Mouse (Mus musculus) intestine, embryonic 14.5 days (tissue): ENCODE data around the gene Cmtm3. TPM values are rescaled to one million over a fixed set of nuclear protein-coding genes. Genes with fewer than 3 reads are reported as not detected.

Source experiments
- ATAC-seq: fragments of 200-750 bp; cut with Nextera tagmentation; replicated peaks from 2 replicates; pipeline ENCODE4 v1.8.0; 2017; ENCODE audit warnings: low read depth, moderate number of reproducible peaks, moderate TSS enrichment, moderate library complexity; ENCODE audit not compliant: low FRiP score, low TSS enrichment
- DNase-seq: peaks from one replicate; pipeline ENCODE4 v3.0.0-alpha.2; 2018; ENCODE audit warnings: low spot score
- H3K27ac ChIP-seq: fragments of 300-500 bp; sonication (generic); 2 replicates; pipeline ENCODE4 v1.5.1; 2014; ENCODE audit warnings: low read depth, mild to moderate bottlenecking, control low read depth
- H3K27me3 ChIP-seq: fragments of 300-500 bp; sonication (generic); replicated peaks from 2 replicates; pipeline ENCODE4 v1.6.1; 2014; ENCODE audit warnings: low read length, control low read depth; ENCODE audit not compliant: control insufficient read depth, insufficient read depth
- H3K36me3 ChIP-seq: fragments of 300-500 bp; sonication (generic); 2 replicates; pipeline ENCODE4 v1.6.1; 2014; ENCODE audit warnings: low read length, control low read depth; ENCODE audit not compliant: control insufficient read depth, insufficient read depth
- H3K4me1 ChIP-seq: fragments of 300-500 bp; sonication (generic); replicated peaks from 2 replicates; pipeline ENCODE4 v1.6.1; 2014; ENCODE audit warnings: low read length, control low read depth, mixed read lengths; ENCODE audit not compliant: control insufficient read depth, insufficient read depth
- H3K4me2 ChIP-seq: fragments of 300-500 bp; sonication (generic); 2 replicates; pipeline ENCODE4 v1.6.1; 2014; ENCODE audit warnings: low read length
- H3K4me3 ChIP-seq: fragments of 300-500 bp; sonication (generic); 2 replicates; pipeline ENCODE4 v1.5.1; 2014; ENCODE audit warnings: low read depth, low read length, control low read depth, mixed read lengths
- H3K9ac ChIP-seq: fragments of 300-500 bp; sonication (generic); 2 replicates; pipeline ENCODE4 v1.6.1; 2014; ENCODE audit warnings: mild to moderate bottlenecking, low read length
- H3K9me3 ChIP-seq: fragments of 300-500 bp; sonication (generic); 2 replicates; pipeline ENCODE4 v1.6.1; 2016; ENCODE audit warnings: low read length, control low read depth; ENCODE audit not compliant: control insufficient read depth
- WGBS: fragments of 180-500 bp; shearing (Covaris S2); extraction: QIAGEN DNeasy Blood & Tissue Kit; methylation state at CpG from one replicate; pipeline ENCODE4 v1.1.7; 2014; 5-methylcytosine and 5-hydroxymethylcytosine counted together
- polyA plus RNA-seq: library from polyadenylated mRNA; unstranded; fragments of >200 nt; fragmentation: Nextera tagmentation; extraction: Ambion mirVana; gene quantifications from 2 replicates; pipeline ENCODE4 v1.2.1, GENCODE M21; 2014

Cmtm3 gene
- polyA plus RNA-seq, 1 experiment from 2014 or later, result 155 TPM

- no peak for DNase-seq
- Histone ChIP-seq H3K4me3 (no peak overlapping the region), H3K4me2 (no peak overlapping the region), H3K27me3 (no peaks in the 10 kb centered on the region), H3K36me3 (peaks cover 54% of the 10 kb centered on the region), H3K9ac (no peak overlapping the region), H3K9me3 (no peaks in the 10 kb centered on the region), H3K27ac (no peak overlapping the region), H3K4me1 (no peaks in the 10 kb centered on the region)
- ATAC-seq, result no peak
- WGBS, result 82% methylated on average over 13 of the region's 13 CpGs
These were observed 10.8 kb downstream of the Cmtm3 start for GRCm38 (mm10) chr8:104350047-104350446.

GRCm38 (mm10) chr8:104353186-104353585 lies 14.0 kb downstream of the Cmtm3 start:
- H3K27ac ChIP-seq, result no peak overlapping the region
- H3K4me2 ChIP-seq, result no peak overlapping the region
- no peak for DNase-seq
- H3K4me1 ChIP-seq, result no peaks in the 10 kb centered on the region
- no peak overlapping the region for H3K4me3 ChIP-seq
- no peaks in the 10 kb centered on the region for H3K27me3 ChIP-seq
- ATAC-seq, result no peak
- peaks cover 43% of the 10 kb centered on the region for H3K36me3 ChIP-seq
- no peaks in the 10 kb centered on the region for H3K9me3 ChIP-seq
- no peak overlapping the region for H3K9ac ChIP-seq
- WGBS, result 68% methylated on average over 5 of the region's 5 CpGs

GRCm38 (mm10) chr8:104354504-104354903 lies 15.3 kb downstream of the Cmtm3 start:
- H3K4me1 ChIP-seq, result no peaks in the 10 kb centered on the region
- H3K4me2 ChIP-seq, result no peak overlapping the region
- no peak overlapping the region for H3K4me3 ChIP-seq
- ATAC-seq, result no peak
- no peak for DNase-seq
- WGBS, result 92% methylated on average over 10 of the region's 10 CpGs
- H3K9ac ChIP-seq, result no peak overlapping the region
- no peak overlapping the region for H3K27ac ChIP-seq
- no peaks in the 10 kb centered on the region for H3K9me3 ChIP-seq
- no peaks in the 10 kb centered on the region for H3K27me3 ChIP-seq
- H3K36me3 ChIP-seq, result peaks cover 37% of the 10 kb centered on the region

GRCm38 (mm10) chr8:104358637-104359036 lies 19.4 kb downstream of the Cmtm3 start:
- H3K4me2 ChIP-seq, result no peak overlapping the region
- DNase-seq (no peak), ATAC-seq (no peak)
- no peaks in the 10 kb centered on the region for H3K4me1 ChIP-seq
- H3K27me3 ChIP-seq, result no peaks in the 10 kb centered on the region
- no peak overlapping the region for H3K4me3 ChIP-seq
- no peak overlapping the region for H3K27ac ChIP-seq
- no peaks in the 10 kb centered on the region for H3K9me3 ChIP-seq
- 79% methylated on average over 3 of the region's 3 CpGs for WGBS
- H3K36me3 ChIP-seq, result peaks cover 32% of the 10 kb centered on the region
- H3K9ac ChIP-seq, result no peak overlapping the region

GRCm38 (mm10) chr8:104359778-104360456 lies 20.7 kb downstream of the Cmtm3 start:
- WGBS, result 76% methylated on average over 15 of the region's 15 CpGs
- no peak overlapping the region for H3K27ac ChIP-seq
- no peak overlapping the region for H3K4me2 ChIP-seq
- ATAC-seq (no peak), DNase-seq (no peak)
- no peaks in the 10 kb centered on the region for H3K27me3 ChIP-seq
- H3K9ac ChIP-seq, result no peak overlapping the region
- H3K4me3 ChIP-seq, result no peak overlapping the region
- H3K36me3 ChIP-seq, result peaks cover 19% of the 10 kb centered on the region
- no peaks in the 10 kb centered on the region for H3K4me1 ChIP-seq
- H3K9me3 ChIP-seq, result no peaks in the 10 kb centered on the region

- H3K36me3 ChIP-seq, result no peaks in the 10 kb centered on the region
- no peak overlapping the region for H3K9ac ChIP-seq
- DNase-seq (no peak), ATAC-seq (no peak)
- H3K27ac ChIP-seq, result no peak overlapping the region
- H3K27me3 ChIP-seq, result no peaks in the 10 kb centered on the region
- H3K4me3 ChIP-seq, result no peak overlapping the region
- H3K4me1 ChIP-seq, result peaks cover 7% of the 10 kb centered on the region; the same call in 1 of the 2 replicates
- no peak overlapping the region for H3K4me2 ChIP-seq
- H3K9me3 ChIP-seq, result no peaks in the 10 kb centered on the region
- 89% methylated on average over 9 of the region's 9 CpGs for WGBS
These were observed 26.5 kb downstream of the Cmtm3 start for GRCm38 (mm10) chr8:104365695-104366094.

GRCm38 (mm10) chr8:104367398-104367797 lies 28.2 kb downstream of the Cmtm3 start:
- H3K9ac ChIP-seq, result no peak overlapping the region
- no peak overlapping the region for H3K27ac ChIP-seq
- H3K27me3 ChIP-seq, result no peaks in the 10 kb centered on the region
- no peak for DNase-seq
- peaks cover 7% of the 10 kb centered on the region; the same call in 1 of the 2 replicates for H3K4me1 ChIP-seq
- no peak overlapping the region for H3K4me3 ChIP-seq
- WGBS, result 57% methylated on average over 5 of the region's 5 CpGs
- no peak overlapping the region for H3K4me2 ChIP-seq
- no peaks in the 10 kb centered on the region for H3K9me3 ChIP-seq
- ATAC-seq, result no peak
- no peaks in the 10 kb centered on the region for H3K36me3 ChIP-seq

GRCm38 (mm10) chr8:104369591-104369990 lies 30.4 kb downstream of the Cmtm3 start:
- H3K27ac ChIP-seq, result no peak overlapping the region
- DNase-seq, result no peak
- 63% methylated on average over 12 of the region's 12 CpGs for WGBS
- ATAC-seq, result no peak
- no peaks in the 10 kb centered on the region for H3K27me3 ChIP-seq
- H3K4me3 ChIP-seq, result no peak overlapping the region
- no peaks in the 10 kb centered on the region for H3K9me3 ChIP-seq
- H3K9ac ChIP-seq, result no peak overlapping the region
- H3K36me3 ChIP-seq, result no peaks in the 10 kb centered on the region
- peaks cover 14% of the 10 kb centered on the region; the same call in 1 of the 2 replicates for H3K4me1 ChIP-seq
- no peak overlapping the region for H3K4me2 ChIP-seq

GRCm38 (mm10) chr8:104370071-104370470 lies 30.9 kb downstream of the Cmtm3 start:
- no peak overlapping the region for H3K9ac ChIP-seq
- H3K4me3 ChIP-seq, result no peak overlapping the region
- no peak overlapping the region for H3K4me2 ChIP-seq
- peaks cover 18% of the 10 kb centered on the region; the same call in 1 of the 2 replicates for H3K4me1 ChIP-seq
- H3K36me3 ChIP-seq, result no peaks in the 10 kb centered on the region
- no peak overlapping the region for H3K27ac ChIP-seq
- H3K9me3 ChIP-seq, result no peaks in the 10 kb centered on the region
- no peaks in the 10 kb centered on the region for H3K27me3 ChIP-seq
- DNase-seq (no peak), ATAC-seq (no peak)
- 65% methylated on average over 6 of the region's 6 CpGs for WGBS
